Mouse (Mus musculus): ENCODE measurements around the gene Txn1.

DNA sequence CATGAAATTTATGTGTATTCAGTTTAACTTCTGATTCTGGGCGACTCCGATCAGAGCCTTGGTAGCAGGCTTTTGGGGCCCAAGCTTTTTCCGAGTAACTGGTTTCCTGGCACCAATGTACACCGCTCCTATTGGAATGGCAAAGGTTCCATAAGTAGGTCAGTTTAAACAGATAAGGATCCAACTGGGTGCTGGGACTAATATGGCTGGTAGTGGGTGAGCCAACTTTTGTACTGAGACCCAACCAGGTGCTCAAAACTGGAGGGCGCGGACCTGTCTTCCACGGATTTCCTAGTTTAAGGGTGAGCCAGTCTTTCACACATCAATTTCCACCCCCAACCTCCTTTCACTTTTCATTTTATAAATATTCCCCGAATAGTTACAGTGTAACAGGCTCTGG lies 1.2 kb downstream of the Txn1 start:
- TF ChIP-seq CTCF (IDR thresholded peaks at IDR 0.05; ENCODE audit: extremely low read depth, insufficient read depth, insufficient read length, insufficient replicate concordance) = no peak
- TF ChIP-seq POLR2A (IDR thresholded peaks at IDR 0.05; ENCODE audit: low read depth, low read length) = no peak
